9 mouse cellular contexts compared by ENCODE assay signal in the genomic region with DNA sequence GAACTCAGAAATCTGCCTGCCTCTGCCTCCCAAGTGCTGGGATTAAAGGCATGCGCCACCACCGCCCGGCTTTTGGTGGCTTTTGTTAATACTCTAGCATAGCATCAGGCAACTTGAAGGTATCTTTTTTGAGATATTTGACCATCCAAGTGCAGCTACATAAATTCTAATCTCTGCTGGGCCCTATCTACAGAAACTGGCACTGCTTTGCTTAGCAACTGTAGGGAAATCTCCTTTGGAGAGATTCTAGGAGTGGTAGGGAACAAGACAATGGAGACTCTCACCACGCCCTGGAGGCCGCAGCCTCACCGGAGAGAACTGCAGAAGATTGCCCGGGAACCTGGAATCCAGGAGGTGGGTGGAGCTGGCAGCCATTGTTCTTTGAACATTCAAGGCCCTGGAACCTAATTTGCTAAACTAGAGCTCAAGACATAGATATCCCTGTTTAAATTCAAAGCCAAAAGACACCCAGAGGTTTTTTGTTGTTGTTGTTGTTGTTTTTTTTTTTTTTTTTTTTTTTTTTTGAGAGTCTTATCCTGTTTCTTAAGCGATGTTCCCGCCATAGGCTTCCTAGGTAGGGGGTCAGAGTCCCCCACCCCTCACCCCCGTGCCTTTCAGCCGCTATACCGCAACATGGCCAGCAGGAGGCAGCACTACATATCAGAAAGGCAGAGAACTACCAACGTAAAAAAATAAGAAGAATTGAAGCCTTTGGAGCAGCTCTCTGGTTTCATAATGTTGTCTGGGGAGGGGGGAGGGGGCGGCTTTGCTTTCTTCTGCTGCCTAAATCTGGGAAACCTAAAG. TPM values are rescaled to one million over a fixed set of nuclear protein-coding genes. Genes with fewer than 3 reads are reported as not detected.
A peak's percentile ranks its signal among the peaks of the same experiment; 100 is the strongest.
DNase-seq lines count a peak whose midpoint lies in the region; ATAC-seq and TF ChIP-seq lines count a peak whose summit lies in the region.
"Had no signal": no experiment of that assay in that cellular context is flagged by ENCODE, and none has a peak within 500 bp of the region (broad histone marks: within the 10 kb centered on the region; RNA-seq: fewer than 3 reads in every experiment).

No protein-coding gene starts in this region.

- 0 out of 2 replicates have a peak, but pooled peaks cover 2% of the 10 kb centered on the region for H3K4me1 ChIP-seq in intestine, embryonic 15.5 days (replicated peaks)
- H3K4me1 ChIP-seq in lung, embryonic 16.5 days (replicated peaks; ENCODE audit: control insufficient read depth, insufficient read depth, low read length): no peaks in the 10 kb centered on the region

- intact Hi-C loops in gastrocnemius, adult 2 months (cut with DNase I): loop anchor here (5.0 kb wide), 2 partner anchors 61 to 346 kb away; no protein-coding TSS in a partner anchor

- peak overlapping the region; percentile 57 for H3K4me3 ChIP-seq in gastrocnemius, adult 2 months
- no peak overlapping the region for H3K4me3 ChIP-seq in intestine, embryonic 15.5 days (replicated peaks)
- H3K4me3 ChIP-seq in lung, embryonic 16.5 days (ENCODE audit: low read length): no peak overlapping the region

- ATAC-seq in intestine, embryonic 15.5 days: no peak
- ATAC-seq in lung, embryonic 16.5 days (ENCODE audit: low read depth): no peak

- no peaks in the 10 kb centered on the region for H3K27me3 ChIP-seq in intestine, embryonic 15.5 days (replicated peaks)
- H3K27me3 ChIP-seq in lung, embryonic 16.5 days (ENCODE audit: control insufficient read depth, insufficient read depth, low read depth, low read length): no peaks in the 10 kb centered on the region

- H3K9ac ChIP-seq in intestine, embryonic 15.5 days: no peak overlapping the region
- no peak overlapping the region for H3K9ac ChIP-seq in lung, embryonic 16.5 days (ENCODE audit: low read length)

- H3K36me3 ChIP-seq in intestine, embryonic 15.5 days: no peaks in the 10 kb centered on the region
- H3K36me3 ChIP-seq in lung, embryonic 16.5 days (ENCODE audit: control insufficient read depth, insufficient read depth, low read length): no peaks in the 10 kb centered on the region

- peak overlapping the region; percentile 53 for H3K27ac ChIP-seq in gastrocnemius, adult 2 months
- H3K27ac ChIP-seq in intestine, embryonic 15.5 days: no peak overlapping the region
- no peak overlapping the region for H3K27ac ChIP-seq in lung, embryonic 16.5 days (ENCODE audit: low read length)

- 40% methylated on average over 14 of the region's 14 CpGs for WGBS in intestine, embryonic 15.5 days
- 43% methylated on average over 14 of the region's 14 CpGs for WGBS in lung, embryonic 16.5 days

- peak; percentile 28 for DNase-seq in gastrocnemius, adult 2 months
- no peak for DNase-seq in gastrocnemius, postnatal 25 days
- DNase-seq in 3T3-L1 (ENCODE audit: low read depth, low spot score): peak; percentile 30
- DNase-seq in WW6 (ENCODE audit: low read depth, low spot score): peak; percentile 83
- DNase-seq in c-Kit-positive CD71-positive TER-119-positive erythroid progenitor cells, embryonic 14.5 days (ENCODE audit: low spot score): no peak
- no peak for DNase-seq in frontal cortex, postnatal 36 days (ENCODE audit: low spot score in 2 of 2)

- peak; percentile 53 for TF ChIP-seq CTCF in gastrocnemius, adult 2 months (IDR thresholded peaks at IDR 0.05)

- peak overlapping the region; percentile 26; the same call in 1 of the 2 replicates for H3K4me2 ChIP-seq in intestine, embryonic 15.5 days (replicated peaks)
- peak overlapping the region; percentile 9 for H3K4me2 ChIP-seq in lung, embryonic 16.5 days (ENCODE audit: low read depth, low read length)

- no peaks in the 10 kb centered on the region for H3K9me3 ChIP-seq in intestine, embryonic 15.5 days
- H3K9me3 ChIP-seq in lung, embryonic 16.5 days (ENCODE audit: control insufficient read depth, low read length): no peaks in the 10 kb centered on the region

RNA-seq across cellular contexts. Expression of a gene that starts 34.1 kb away (rescaled TPM):
- not detected for total RNA-seq in gastrocnemius, adult 2 months (2021)
- total RNA-seq in gastrocnemius, postnatal 25 days (2021): not detected
- polyA plus RNA-seq in intestine, embryonic 15.5 days (2015; fragmentation: Nextera tagmentation; extraction: Ambion mirVana): 958 and 974 TPM in 2 replicates
- polyA plus RNA-seq in lung, embryonic 16.5 days (2015; fragmentation: Nextera tagmentation; extraction: Ambion mirVana): 356 TPM in 2 replicates
- total RNA-seq: adrenal gland, postnatal 36 days had no signal

Comparison
In these comparisons a context has a peak if more than half of its experiments do, and no peak if none do; other contexts are left out.
1. DNase-seq: peak in gastrocnemius, adult 2 months (single experiment), 3T3-L1 (single experiment) and WW6 (single experiment); none in gastrocnemius, postnatal 25 days (single experiment), c-Kit-positive CD71-positive TER-119-positive erythroid progenitor cells, embryonic 14.5 days (single experiment) and frontal cortex, postnatal 36 days (0 of 2).